Mouse (Mus musculus) erythroblast, embryonic 14.5 days (primary cell): Measurements from ENCODE around the gene Marveld1.

ENCODE experiments used
- GATA1 ChIP-seq: IDR thresholded peaks from 2 replicates; pipeline ENCODE4 v1.6.1; 2012; ENCODE audit warnings: low read length, inconsistent platforms, mixed read lengths
- TAL1 ChIP-seq: IDR thresholded peaks from 3 replicates; pipeline ENCODE4 v1.6.1; 2012; ENCODE audit warnings: low read length, inconsistent platforms, mixed read lengths

DNA sequence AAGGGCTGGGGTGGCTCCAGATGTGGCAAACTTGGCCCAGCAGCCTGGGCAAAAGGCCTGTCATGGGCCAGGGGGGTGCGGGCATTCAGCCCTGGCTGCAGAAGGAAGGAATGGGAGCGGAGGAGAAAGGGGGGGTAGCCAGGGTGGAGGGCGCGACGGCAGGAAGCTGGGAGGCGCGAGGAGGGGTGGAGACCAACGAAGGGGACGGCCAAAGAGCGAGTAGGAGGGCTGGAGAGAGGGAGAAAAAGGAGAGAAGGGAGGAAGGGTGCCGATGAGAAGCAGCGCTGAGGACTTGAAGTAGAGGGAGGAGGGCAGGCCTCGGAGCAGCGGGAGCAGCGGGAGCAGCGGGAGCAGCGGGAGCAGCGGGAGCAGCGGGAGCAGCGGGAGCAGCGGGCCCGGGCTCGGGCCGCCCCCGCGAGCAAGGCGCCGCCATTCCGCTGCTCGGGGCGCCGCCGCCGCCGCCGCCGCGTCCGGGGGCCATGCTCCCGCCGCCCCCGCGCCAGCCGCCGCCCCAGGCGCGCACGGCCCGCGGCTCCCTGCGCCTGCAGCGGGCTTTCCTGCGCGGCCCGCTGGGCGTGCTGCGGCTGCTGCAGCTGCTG is at the start of gene Marveld1:
- TF ChIP-seq TAL1 (no peak), GATA1 (no peak)
